Mouse (Mus musculus): ENCODE measurements at regions not wholly inside any gene's neighbourhood (a gene's known extent, or its start where the extent isn't known, plus 50 kb on each side); places are given as distances from the start of the nearest gene placed in this dataset.

DNA sequence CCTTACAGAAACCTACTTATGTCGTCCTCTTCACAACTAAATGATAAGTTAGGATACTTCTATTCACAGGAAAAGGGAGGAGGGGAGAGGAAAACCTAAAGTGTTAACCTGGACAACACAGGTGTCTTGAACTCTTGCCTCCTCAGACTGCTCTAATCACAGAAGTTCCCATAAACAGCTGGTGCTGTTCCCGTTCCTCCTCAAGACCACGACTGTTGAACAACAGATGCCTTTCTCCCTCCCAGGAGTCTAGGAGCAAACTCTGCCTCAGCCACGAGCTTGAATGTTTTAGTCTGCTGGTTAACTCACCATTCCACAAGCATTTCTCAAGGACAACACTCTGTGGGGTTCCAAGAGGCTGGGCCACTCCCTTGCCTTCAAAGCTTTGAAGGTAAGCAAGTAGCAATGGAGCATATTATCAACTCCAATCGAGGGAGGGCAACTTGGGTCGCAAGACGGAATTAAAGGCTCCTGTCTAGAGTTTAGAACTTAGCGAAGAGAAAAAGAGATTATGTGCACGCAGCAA is 186.6 kb upstream of the Bcl6 start:
- ATAC-seq (ENCODE audit: low read depth): no peak
- 77% methylated on average over 9 of the region's 9 CpGs for WGBS
- Histone ChIP-seq H3K36me3 (ENCODE audit: control insufficient read depth, insufficient read depth, low read length) (no peaks in the 10 kb centered on the region), H3K27ac (ENCODE audit: low read depth, low read length) (no peak overlapping the region), H3K4me3 (ENCODE audit: low read depth, low read length) (no peak overlapping the region), H3K9me3 (ENCODE audit: control insufficient read depth, low read length) (no peaks in the 10 kb centered on the region), H3K4me1 (ENCODE audit: control insufficient read depth, insufficient read depth, low read length) (no peaks in the 10 kb centered on the region), H3K9ac (replicated peaks; ENCODE audit: low read depth, low read length) (no peak overlapping the region), H3K27me3 (ENCODE audit: control insufficient read depth, insufficient read depth, low read length) (no peaks in the 10 kb centered on the region), H3K4me2 (ENCODE audit: low read depth, low read length) (no peak overlapping the region)

DNA sequence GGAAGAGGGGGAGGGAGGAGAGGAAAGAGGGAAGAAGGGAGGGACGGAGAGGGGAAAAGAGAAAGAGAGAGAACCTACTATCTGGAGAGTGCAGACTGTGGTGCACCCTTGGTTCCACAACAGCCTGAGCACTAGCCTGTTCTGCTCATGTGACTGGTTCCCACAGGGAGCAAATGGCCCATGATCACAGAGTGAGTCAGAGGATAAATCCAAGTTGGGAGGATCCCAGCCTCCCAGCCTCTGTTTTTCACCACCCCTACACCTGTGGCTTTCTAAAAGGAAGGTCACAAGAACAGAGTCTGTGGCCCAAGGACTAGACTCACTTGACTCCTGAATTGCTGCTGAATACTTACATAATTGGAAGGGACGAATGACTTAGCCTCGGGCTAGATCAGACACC is 185.9 kb upstream of the Bcl6 start:
- Histone ChIP-seq H3K27me3 (ENCODE audit: control insufficient read depth, insufficient read depth, low read length) (no peaks in the 10 kb centered on the region), H3K36me3 (ENCODE audit: control insufficient read depth, insufficient read depth, low read length) (no peaks in the 10 kb centered on the region), H3K27ac (ENCODE audit: low read depth, low read length) (no peak overlapping the region), H3K4me2 (ENCODE audit: low read depth, low read length) (no peak overlapping the region), H3K4me3 (ENCODE audit: low read depth, low read length) (no peak overlapping the region), H3K4me1 (ENCODE audit: control insufficient read depth, insufficient read depth, low read length) (no peaks in the 10 kb centered on the region), H3K9me3 (ENCODE audit: control insufficient read depth, low read length) (no peaks in the 10 kb centered on the region), H3K9ac (replicated peaks; ENCODE audit: low read depth, low read length) (no peak overlapping the region)
- no peak for ATAC-seq (ENCODE audit: low read depth)
- WGBS: 81% methylated on average over 3 of the region's 3 CpGs

- Histone ChIP-seq H3K36me3 (ENCODE audit: control insufficient read depth, insufficient read depth, low read length) (no peaks in the 10 kb centered on the region), H3K9ac (replicated peaks; ENCODE audit: low read depth, low read length) (no peak overlapping the region), H3K9me3 (ENCODE audit: control insufficient read depth, low read length) (no peaks in the 10 kb centered on the region), H3K4me2 (ENCODE audit: low read depth, low read length) (no peak overlapping the region), H3K4me3 (ENCODE audit: low read depth, low read length) (no peak overlapping the region), H3K4me1 (ENCODE audit: control insufficient read depth, insufficient read depth, low read length) (no peaks in the 10 kb centered on the region), H3K27me3 (ENCODE audit: control insufficient read depth, insufficient read depth, low read length) (no peaks in the 10 kb centered on the region), H3K27ac (ENCODE audit: low read depth, low read length) (no peak overlapping the region)
- no peak for ATAC-seq (ENCODE audit: low read depth)
- WGBS: 89% methylated on average over 5 of the region's 5 CpGs
Measured at GRCm38 (mm10) chr16:24173783-24174518, 185.3 kb upstream of the Bcl6 start.

DNA sequence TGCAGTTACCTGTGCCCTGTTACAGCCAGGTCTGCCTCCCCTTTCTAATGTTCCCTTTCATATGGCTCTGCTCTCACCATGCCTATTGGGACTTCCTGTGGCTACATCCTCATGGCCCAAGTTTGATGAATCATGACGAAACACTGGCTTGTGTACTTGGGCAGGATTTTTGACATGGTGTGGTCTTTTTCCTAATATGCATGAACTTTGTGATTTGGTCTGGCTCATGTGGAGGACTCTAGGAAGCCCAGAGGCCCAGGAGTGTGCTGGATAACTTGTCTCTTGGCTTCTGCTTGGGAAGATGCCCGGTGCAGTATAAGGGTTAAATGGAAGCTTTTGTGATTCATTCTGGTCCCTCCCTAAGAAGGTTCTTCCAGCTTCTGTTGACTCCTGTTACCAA is 184.0 kb upstream of the Bcl6 start:
- no peaks in the 10 kb centered on the region for H3K9me3 ChIP-seq (ENCODE audit: control insufficient read depth, low read length)
- H3K4me1 ChIP-seq (ENCODE audit: control insufficient read depth, insufficient read depth, low read length): no peaks in the 10 kb centered on the region
- ATAC-seq (ENCODE audit: low read depth): no peak
- no peak overlapping the region for H3K9ac ChIP-seq (replicated peaks; ENCODE audit: low read depth, low read length)
- no peak overlapping the region for H3K4me3 ChIP-seq (ENCODE audit: low read depth, low read length)
- H3K4me2 ChIP-seq (ENCODE audit: low read depth, low read length): no peak overlapping the region
- no peaks in the 10 kb centered on the region for H3K27me3 ChIP-seq (ENCODE audit: control insufficient read depth, insufficient read depth, low read length)
- no peak overlapping the region for H3K27ac ChIP-seq (ENCODE audit: low read depth, low read length)
- 93% methylated on average over 2 of the region's 2 CpGs for WGBS
- H3K36me3 ChIP-seq (ENCODE audit: control insufficient read depth, insufficient read depth, low read length): no peaks in the 10 kb centered on the region

DNA sequence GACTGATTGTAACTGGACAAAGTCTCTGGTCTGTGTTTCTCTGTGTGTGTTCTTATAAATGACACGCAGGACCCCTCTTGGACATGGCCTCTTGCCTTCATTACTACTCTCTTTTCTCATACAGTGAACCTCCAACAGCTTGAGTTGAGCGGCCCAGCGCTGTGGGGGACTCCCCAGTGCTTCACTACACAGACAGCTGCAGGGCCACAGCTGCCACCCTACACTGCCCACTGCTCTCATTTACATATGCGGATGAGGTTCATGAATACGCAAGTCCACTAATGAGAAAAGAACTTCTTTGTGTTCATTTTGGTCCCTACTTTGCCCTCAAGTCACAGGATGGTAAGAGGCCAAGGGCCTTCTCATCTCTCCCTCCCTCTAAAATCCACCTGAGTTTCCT is 183.4 kb upstream of the Bcl6 start:
- Histone ChIP-seq H3K36me3 (ENCODE audit: control insufficient read depth, insufficient read depth, low read length) (no peaks in the 10 kb centered on the region), H3K9ac (replicated peaks; ENCODE audit: low read depth, low read length) (no peak overlapping the region), H3K27ac (ENCODE audit: low read depth, low read length) (no peak overlapping the region), H3K9me3 (ENCODE audit: control insufficient read depth, low read length) (no peaks in the 10 kb centered on the region), H3K4me1 (ENCODE audit: control insufficient read depth, insufficient read depth, low read length) (no peaks in the 10 kb centered on the region), H3K4me2 (ENCODE audit: low read depth, low read length) (no peak overlapping the region), H3K4me3 (ENCODE audit: low read depth, low read length) (no peak overlapping the region), H3K27me3 (ENCODE audit: control insufficient read depth, insufficient read depth, low read length) (no peaks in the 10 kb centered on the region)
- 0 out of 2 replicates have a peak, but pooled peaks have one; percentile 41 for ATAC-seq (ENCODE audit: low read depth)
- WGBS: 53% methylated on average over 5 of the region's 5 CpGs

GRCm38 (mm10) chr16:24171161-24171560 is 182.5 kb upstream of the Bcl6 start:
- Histone ChIP-seq H3K27me3 (ENCODE audit: control insufficient read depth, insufficient read depth, low read length) (no peaks in the 10 kb centered on the region), H3K9ac (replicated peaks; ENCODE audit: low read depth, low read length) (no peak overlapping the region), H3K27ac (ENCODE audit: low read depth, low read length) (no peak overlapping the region), H3K36me3 (ENCODE audit: control insufficient read depth, insufficient read depth, low read length) (no peaks in the 10 kb centered on the region), H3K4me2 (ENCODE audit: low read depth, low read length) (no peak overlapping the region), H3K9me3 (ENCODE audit: control insufficient read depth, low read length) (no peaks in the 10 kb centered on the region), H3K4me1 (ENCODE audit: control insufficient read depth, insufficient read depth, low read length) (no peaks in the 10 kb centered on the region), H3K4me3 (ENCODE audit: low read depth, low read length) (no peak overlapping the region)
- 85% methylated on average over 4 of the region's 4 CpGs for WGBS
- no peak for ATAC-seq (ENCODE audit: low read depth)

DNA sequence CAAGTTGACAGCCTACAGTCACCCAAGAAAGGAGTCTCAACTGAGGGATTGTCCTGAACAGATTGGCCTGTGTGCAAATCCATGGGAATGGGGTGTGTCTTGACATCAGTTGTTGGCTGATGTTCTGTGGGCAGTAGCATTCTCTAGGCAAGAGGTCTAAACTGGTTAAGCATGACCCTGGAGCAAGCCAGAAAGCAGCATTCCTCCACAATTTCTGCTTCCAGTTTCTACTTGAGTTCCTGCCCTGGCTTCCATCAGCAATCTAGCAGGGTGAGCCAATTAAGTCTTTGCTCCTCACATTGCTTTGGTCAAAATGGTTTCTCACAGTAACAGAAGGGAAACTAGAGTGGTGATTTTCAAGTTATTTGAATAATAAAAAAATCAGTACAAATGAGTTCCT is 177.8 kb upstream of the Bcl6 start:
- H3K27ac ChIP-seq (ENCODE audit: low read depth, low read length): no peak overlapping the region
- no peak overlapping the region for H3K4me2 ChIP-seq (ENCODE audit: low read depth, low read length)
- no peak overlapping the region for H3K4me3 ChIP-seq (ENCODE audit: low read depth, low read length)
- ATAC-seq (ENCODE audit: low read depth): no peak
- no peak overlapping the region for H3K9ac ChIP-seq (replicated peaks; ENCODE audit: low read depth, low read length)
- H3K9me3 ChIP-seq (ENCODE audit: control insufficient read depth, low read length): no peaks in the 10 kb centered on the region
- H3K27me3 ChIP-seq (ENCODE audit: control insufficient read depth, insufficient read depth, low read length): no peaks in the 10 kb centered on the region
- no peaks in the 10 kb centered on the region for H3K4me1 ChIP-seq (ENCODE audit: control insufficient read depth, insufficient read depth, low read length)
- no peaks in the 10 kb centered on the region for H3K36me3 ChIP-seq (ENCODE audit: control insufficient read depth, insufficient read depth, low read length)

- no peaks in the 10 kb centered on the region for H3K4me1 ChIP-seq (ENCODE audit: control insufficient read depth, insufficient read depth, low read length)
- no peak overlapping the region for H3K27ac ChIP-seq (ENCODE audit: low read depth, low read length)
- H3K27me3 ChIP-seq (ENCODE audit: control insufficient read depth, insufficient read depth, low read length): no peaks in the 10 kb centered on the region
- H3K36me3 ChIP-seq (ENCODE audit: control insufficient read depth, insufficient read depth, low read length): no peaks in the 10 kb centered on the region
- ATAC-seq (ENCODE audit: low read depth): no peak
- no peak overlapping the region for H3K9ac ChIP-seq (replicated peaks; ENCODE audit: low read depth, low read length)
- H3K4me2 ChIP-seq (ENCODE audit: low read depth, low read length): no peak overlapping the region
- H3K4me3 ChIP-seq (ENCODE audit: low read depth, low read length): no peak overlapping the region
- WGBS: 68% methylated on average over 11 of the region's 11 CpGs
- H3K9me3 ChIP-seq (ENCODE audit: control insufficient read depth, low read length): no peaks in the 10 kb centered on the region
Measured at GRCm38 (mm10) chr16:24165461-24166081, 176.9 kb upstream of the Bcl6 start.

DNA sequence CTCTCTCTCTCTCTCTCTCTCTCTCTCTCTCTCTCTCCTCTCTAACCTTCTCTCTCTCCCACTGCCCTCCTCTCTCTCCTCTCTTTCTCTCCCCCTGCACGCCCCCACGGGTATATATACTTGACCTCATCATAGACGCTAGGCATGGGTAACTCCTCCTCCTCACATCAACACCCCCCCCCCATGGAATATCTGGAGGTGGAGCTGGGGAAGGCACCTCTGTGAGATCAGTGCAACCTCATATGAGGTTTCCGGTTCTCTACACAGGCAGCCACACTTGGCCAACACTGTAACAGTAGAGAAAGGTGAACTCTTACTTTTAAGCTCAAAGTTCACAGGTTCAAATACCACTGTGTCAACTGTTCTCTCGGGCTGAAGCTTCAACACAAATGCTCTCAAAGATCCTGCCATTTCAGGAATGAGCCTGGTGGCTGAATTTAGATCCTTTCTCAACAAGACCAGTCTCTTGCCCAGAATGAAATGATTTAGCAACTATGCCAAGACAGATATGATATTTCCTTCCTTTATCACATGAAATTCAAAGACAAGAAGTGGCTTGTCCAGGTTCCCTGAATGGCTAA is 172.1 kb upstream of the Bcl6 start:
- H3K9me3 ChIP-seq (ENCODE audit: control insufficient read depth, low read length): no peaks in the 10 kb centered on the region
- ATAC-seq (ENCODE audit: low read depth): no peak
- 83% methylated on average over 5 of the region's 5 CpGs for WGBS
- H3K27ac ChIP-seq (ENCODE audit: low read depth, low read length): no peak overlapping the region
- no peak overlapping the region for H3K4me2 ChIP-seq (ENCODE audit: low read depth, low read length)
- H3K4me1 ChIP-seq (ENCODE audit: control insufficient read depth, insufficient read depth, low read length): no peaks in the 10 kb centered on the region
- no peak overlapping the region for H3K9ac ChIP-seq (replicated peaks; ENCODE audit: low read depth, low read length)
- no peak overlapping the region for H3K4me3 ChIP-seq (ENCODE audit: low read depth, low read length)
- no peaks in the 10 kb centered on the region for H3K36me3 ChIP-seq (ENCODE audit: control insufficient read depth, insufficient read depth, low read length)
- no peaks in the 10 kb centered on the region for H3K27me3 ChIP-seq (ENCODE audit: control insufficient read depth, insufficient read depth, low read length)

Measured in neural tube, embryonic 14.5 days (tissue).